Mouse (Mus musculus): ENCODE data around the gene Hyal3. TPM values are rescaled to one million over a fixed set of nuclear protein-coding genes. Genes with fewer than 3 reads are reported as not detected.

Gene Hyal3
- polyA plus RNA-seq, 2 experiments: 1.2 to 1.4 TPM

GRCm38 (mm10) chr9:107619546-107619879, 38.9 kb downstream of the Hyal3 start:
- 83% methylated on average over 13 of the region's 13 CpGs for WGBS
- no peaks in the 10 kb centered on the region for H3K9me3 ChIP-seq (ENCODE audit: control insufficient read depth, low read length)
- peaks cover 79% of the 10 kb centered on the region for H3K36me3 ChIP-seq (ENCODE audit: control insufficient read depth, insufficient read depth, low read length)
- H3K4me1 ChIP-seq (ENCODE audit: control insufficient read depth, insufficient read depth, low read length): no peaks in the 10 kb centered on the region
- H3K4me3 ChIP-seq (replicated peaks; ENCODE audit: low read length): no peak overlapping the region
- ATAC-seq (ENCODE audit: low FRiP score, low read depth) (no peak), DNase-seq (ENCODE audit: low spot score) (no peak)
- H3K27me3 ChIP-seq (ENCODE audit: control insufficient read depth, insufficient read depth, low read length): no peaks in the 10 kb centered on the region
- no peak overlapping the region for H3K9ac ChIP-seq (ENCODE audit: low read depth, low read length, severe bottlenecking)
- no peak overlapping the region for H3K27ac ChIP-seq (replicated peaks; ENCODE audit: low read depth, low read length)
- H3K4me2 ChIP-seq (replicated peaks; ENCODE audit: low read depth, low read length, severe bottlenecking): no peak overlapping the region
- no peak for TF ChIP-seq POLR2A (IDR thresholded peaks at IDR 0.05; ENCODE audit: borderline replicate concordance, extremely low read depth, insufficient read depth, insufficient read length)

- no peak for DNase-seq (ENCODE audit: low spot score)
- Histone ChIP-seq H3K9ac (ENCODE audit: low read depth, low read length, severe bottlenecking) (no peak overlapping the region), H3K9me3 (ENCODE audit: control insufficient read depth, low read length) (no peaks in the 10 kb centered on the region), H3K4me2 (replicated peaks; ENCODE audit: low read depth, low read length, severe bottlenecking) (no peak overlapping the region), H3K4me1 (ENCODE audit: control insufficient read depth, insufficient read depth, low read length) (no peaks in the 10 kb centered on the region), H3K27ac (replicated peaks; ENCODE audit: low read depth, low read length) (no peak overlapping the region), H3K36me3 (ENCODE audit: control insufficient read depth, insufficient read depth, low read length) (peaks cover 76% of the 10 kb centered on the region), H3K4me3 (replicated peaks; ENCODE audit: low read length) (no peak overlapping the region), H3K27me3 (ENCODE audit: control insufficient read depth, insufficient read depth, low read length) (no peaks in the 10 kb centered on the region)
- TF ChIP-seq POLR2A (IDR thresholded peaks at IDR 0.05; ENCODE audit: borderline replicate concordance, extremely low read depth, insufficient read depth, insufficient read length): no peak
- no peak for ATAC-seq (ENCODE audit: low FRiP score, low read depth)
These were observed 40.3 kb downstream of the Hyal3 start for GRCm38 (mm10) chr9:107620954-107621353.

GRCm38 (mm10) chr9:107624539-107624938, 43.9 kb downstream of the Hyal3 start:
- Histone ChIP-seq H3K4me1 (ENCODE audit: control insufficient read depth, insufficient read depth, low read length) (peaks cover 31% of the 10 kb centered on the region), H3K4me3 (replicated peaks; ENCODE audit: low read length) (no peak overlapping the region), H3K9me3 (ENCODE audit: control insufficient read depth, low read length) (no peaks in the 10 kb centered on the region), H3K36me3 (ENCODE audit: control insufficient read depth, insufficient read depth, low read length) (peaks cover 48% of the 10 kb centered on the region), H3K4me2 (replicated peaks; ENCODE audit: low read depth, low read length, severe bottlenecking) (no peak overlapping the region), H3K9ac (ENCODE audit: low read depth, low read length, severe bottlenecking) (no peak overlapping the region), H3K27me3 (ENCODE audit: control insufficient read depth, insufficient read depth, low read length) (no peaks in the 10 kb centered on the region), H3K27ac (replicated peaks; ENCODE audit: low read depth, low read length) (no peak overlapping the region; the same call in 1 of the 2 replicates)
- WGBS: 79% methylated on average over 5 of the region's 5 CpGs
- DNase-seq (ENCODE audit: low spot score): no peak
- TF ChIP-seq POLR2A (IDR thresholded peaks at IDR 0.05; ENCODE audit: borderline replicate concordance, extremely low read depth, insufficient read depth, insufficient read length): no peak
- ATAC-seq (ENCODE audit: low FRiP score, low read depth): no peak

DNA sequence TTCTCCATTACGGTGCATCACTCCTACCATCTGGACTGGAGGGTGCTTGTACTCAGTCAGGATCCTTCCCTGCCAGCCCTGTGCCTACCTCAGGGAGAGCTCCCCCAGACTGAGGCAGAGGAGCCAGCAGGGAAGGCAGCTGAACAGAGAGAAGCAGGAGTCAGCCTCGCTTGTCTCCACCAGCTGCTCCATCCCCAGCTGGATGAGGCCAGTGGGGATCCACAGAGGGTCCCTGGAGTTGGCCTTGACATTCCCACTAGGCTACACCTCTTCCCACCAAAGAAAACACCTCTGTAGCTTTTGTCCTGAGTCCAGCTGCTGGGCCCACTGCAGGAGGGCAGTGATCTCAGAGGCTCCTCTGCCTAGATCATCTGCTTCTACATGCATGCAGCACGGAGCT, 44.3 kb downstream of the Hyal3 start:
- TF ChIP-seq POLR2A (IDR thresholded peaks at IDR 0.05; ENCODE audit: borderline replicate concordance, extremely low read depth, insufficient read depth, insufficient read length): no peak
- Histone ChIP-seq H3K36me3 (ENCODE audit: control insufficient read depth, insufficient read depth, low read length) (peaks cover 44% of the 10 kb centered on the region), H3K4me1 (ENCODE audit: control insufficient read depth, insufficient read depth, low read length) (peaks cover 35% of the 10 kb centered on the region), H3K9ac (ENCODE audit: low read depth, low read length, severe bottlenecking) (no peak overlapping the region), H3K4me3 (replicated peaks; ENCODE audit: low read length) (no peak overlapping the region), H3K27me3 (ENCODE audit: control insufficient read depth, insufficient read depth, low read length) (no peaks in the 10 kb centered on the region), H3K27ac (replicated peaks; ENCODE audit: low read depth, low read length) (no peak overlapping the region; the same call in 1 of the 2 replicates), H3K4me2 (replicated peaks; ENCODE audit: low read depth, low read length, severe bottlenecking) (no peak overlapping the region), H3K9me3 (ENCODE audit: control insufficient read depth, low read length) (no peaks in the 10 kb centered on the region)
- 75% methylated on average over 3 of the region's 3 CpGs for WGBS
- DNase-seq (ENCODE audit: low spot score): no peak
- no peak for ATAC-seq (ENCODE audit: low FRiP score, low read depth)

- WGBS: 94% methylated on average over 12 of the region's 12 CpGs
- Histone ChIP-seq H3K27me3 (ENCODE audit: control insufficient read depth, insufficient read depth, low read length) (no peaks in the 10 kb centered on the region), H3K9ac (ENCODE audit: low read depth, low read length, severe bottlenecking) (no peak overlapping the region), H3K36me3 (ENCODE audit: control insufficient read depth, insufficient read depth, low read length) (peaks cover 38% of the 10 kb centered on the region), H3K4me2 (replicated peaks; ENCODE audit: low read depth, low read length, severe bottlenecking) (no peak overlapping the region), H3K4me3 (replicated peaks; ENCODE audit: low read length) (no peak overlapping the region), H3K4me1 (ENCODE audit: control insufficient read depth, insufficient read depth, low read length) (peaks cover 41% of the 10 kb centered on the region), H3K27ac (replicated peaks; ENCODE audit: low read depth, low read length) (peak overlapping the region; percentile 89; the same call in 1 of the 2 replicates), H3K9me3 (ENCODE audit: control insufficient read depth, low read length) (no peaks in the 10 kb centered on the region)
- ATAC-seq (ENCODE audit: low FRiP score, low read depth) (no peak), DNase-seq (ENCODE audit: low spot score) (no peak)
- TF ChIP-seq POLR2A (IDR thresholded peaks at IDR 0.05; ENCODE audit: borderline replicate concordance, extremely low read depth, insufficient read depth, insufficient read length): no peak
These were observed 44.9 kb downstream of the Hyal3 start for GRCm38 (mm10) chr9:107625351-107626128.

Data from limb, embryonic 14.5 days (tissue).